Mouse (Mus musculus) ovary, postnatal 14 days (tissue): Measurements from ENCODE around the gene Catsperg1.
"Not testable (repeated sequence)": the region's sequence is repeated elsewhere in the genome, so short reads cannot be mapped to it uniquely, and the experiment has no call there.

ENCODE experiments used
- DNase-seq: peaks from one replicate; pipeline ENCODE4 v3.0.0; 2022; ENCODE audit warnings: low spot score

Gene Catsperg1

GRCm38 (mm10) chr7:29230560-29230959 is 16.7 kb upstream of the Catsperg1 start:
- DNase-seq, result no peak

GRCm38 (mm10) chr7:29228202-29228601 is 14.4 kb upstream of the Catsperg1 start:
- DNase-seq, result no peak

- no peak for DNase-seq
Measured at GRCm38 (mm10) chr7:29225520-29225919, 11.7 kb upstream of the Catsperg1 start.

- no peak for DNase-seq
Measured at GRCm38 (mm10) chr7:29224756-29225394, 11.0 kb upstream of the Catsperg1 start.

GRCm38 (mm10) chr7:29214846-29215245 is 1.0 kb upstream of the Catsperg1 start:
- DNase-seq, result no peak

- no peak for DNase-seq
Measured at GRCm38 (mm10) chr7:29214236-29214635, 401 bp upstream of the Catsperg1 start.

GRCm38 (mm10) chr7:29212775-29213560 is 867 bp downstream of the Catsperg1 start:
- DNase-seq, result not testable (repeated sequence)

- peak; percentile 10 for DNase-seq
Measured at GRCm38 (mm10) chr7:29212199-29212765, 1.6 kb downstream of the Catsperg1 start.

- DNase-seq, result peak; percentile 86
Measured at GRCm38 (mm10) chr7:29211415-29212198, 2.2 kb downstream of the Catsperg1 start.

- DNase-seq, result peak; percentile 42
Measured at GRCm38 (mm10) chr7:29211013-29211412, 2.8 kb downstream of the Catsperg1 start.

- no peak for DNase-seq
Measured at GRCm38 (mm10) chr7:29202577-29202976, 11.3 kb downstream of the Catsperg1 start.

- not testable (repeated sequence) for DNase-seq
Measured at GRCm38 (mm10) chr7:29194230-29194629, 19.6 kb downstream of the Catsperg1 start.

GRCm38 (mm10) chr7:29181323-29181722 is 32.5 kb downstream of the Catsperg1 start:
- not testable (repeated sequence) for DNase-seq

- no peak for DNase-seq
Measured at GRCm38 (mm10) chr7:29180854-29181236, 33.0 kb downstream of the Catsperg1 start.

GRCm38 (mm10) chr7:29180077-29180853 is 33.6 kb downstream of the Catsperg1 start, which contains the start of gene Psmd8:
Gene Psmd8 (minus strand): TSS chr7:29180701.
- DNase-seq, result peak; percentile 91

- no peak for DNase-seq
Measured at GRCm38 (mm10) chr7:29179323-29179722, 34.5 kb downstream of the Catsperg1 start.

- DNase-seq, result no peak
Measured at GRCm38 (mm10) chr7:29178106-29178505, 35.7 kb downstream of the Catsperg1 start.

- no peak for DNase-seq
Measured at GRCm38 (mm10) chr7:29172390-29173016, 41.3 kb downstream of the Catsperg1 start.

- DNase-seq, result no peak
Measured at GRCm38 (mm10) chr7:29171562-29172097, 42.2 kb downstream of the Catsperg1 start.

GRCm38 (mm10) chr7:29170755-29171561 is 42.9 kb downstream of the Catsperg1 start:
- DNase-seq, result no peak
